Mouse (Mus musculus): Measurements from ENCODE around the gene Gjc1.

DNA sequence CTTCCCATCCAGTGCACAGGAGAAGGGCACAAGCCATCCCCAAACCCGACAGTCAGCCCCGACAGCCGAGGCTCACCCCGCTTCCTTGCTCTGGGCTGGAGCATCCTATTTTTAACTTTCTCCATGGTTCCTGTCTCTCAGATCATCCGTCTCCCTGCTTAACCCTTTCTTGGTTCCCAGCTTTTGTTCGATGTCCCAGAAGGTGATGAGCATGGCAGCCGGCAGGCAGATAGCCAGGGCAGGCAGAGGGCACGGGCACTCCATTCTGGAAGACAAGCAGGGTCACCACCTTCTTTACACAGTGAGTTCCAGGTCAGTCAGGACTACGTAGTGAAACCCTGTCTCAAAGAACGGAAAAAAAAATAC is 38.5 kb downstream of the Gjc1 start:
- TF ChIP-seq EP300 (IDR thresholded peaks at IDR 0.05) (no peak), CTCF (IDR thresholded peaks at IDR 0.05) (no peak)
